Mouse (Mus musculus): Measurements from ENCODE around the gene Ocel1. TPM values are rescaled to one million over a fixed set of nuclear protein-coding genes. Genes with fewer than 3 reads are reported as not detected.

Ocel1 gene
- total and polyA plus RNA-seq, 3 experiments, result 6.2 to 32.3 (median 18.0) TPM

GRCm38 (mm10) chr8:71351117-71351516, 20.0 kb upstream of the Ocel1 start:
- H3K4me3 ChIP-seq (ENCODE audit: low read depth, low read length), result no peak overlapping the region
- H3K9me3 ChIP-seq (replicated peaks), result no peaks in the 10 kb centered on the region
- H3K36me3 ChIP-seq (replicated peaks), result peaks cover 99% of the 10 kb centered on the region
- no peak for ATAC-seq (ENCODE audit: extremely low read depth, insufficient number of reproducible peaks, low FRiP score, poor library complexity, severe bottlenecking)
- no peaks in the 10 kb centered on the region for H3K4me1 ChIP-seq (ENCODE audit: insufficient read depth, low read depth, low read length)
- H3K27me3 ChIP-seq (ENCODE audit: insufficient read depth, low read length), result no peaks in the 10 kb centered on the region
- TF ChIP-seq GATA2 (IDR thresholded peaks at IDR 0.05; ENCODE audit: borderline replicate concordance, low read depth, low read length) (no peak), GATA1 (IDR thresholded peaks at IDR 0.05; ENCODE audit: borderline replicate concordance, low read length) (no peak), CTCF (IDR thresholded peaks at IDR 0.05; ENCODE audit: low read depth, low read length) (no peak), POLR2AphosphoS5 (IDR thresholded peaks at IDR 0.05; ENCODE audit: insufficient replicate concordance, low read depth, low read length) (no peak), TAL1 (conservative IDR thresholded peaks at IDR 0.05; ENCODE audit: low read depth, low read length) (no peak)
- no peak for DNase-seq (ENCODE audit: low spot score)

DNA sequence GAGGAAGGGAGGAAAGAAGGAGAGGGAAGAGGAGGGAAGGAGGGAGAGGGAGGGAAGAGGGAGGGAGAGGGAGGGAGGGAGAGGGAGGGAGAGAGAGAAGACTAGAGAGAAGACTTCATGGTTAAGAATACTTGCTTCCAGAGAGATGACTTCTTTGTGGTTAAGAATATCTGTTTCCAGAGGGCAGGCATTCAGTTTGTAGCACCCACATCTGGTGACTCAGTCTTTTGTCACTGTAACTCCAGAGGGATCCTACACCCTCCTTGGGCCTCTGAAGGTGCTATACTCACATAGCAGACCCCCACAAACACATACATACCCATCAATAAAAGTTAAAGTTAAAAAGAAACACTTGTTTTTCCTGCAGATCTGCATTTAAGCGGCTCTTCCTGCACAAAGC, 19.6 kb upstream of the Ocel1 start:
- DNase-seq (ENCODE audit: low spot score) (no peak), ATAC-seq (ENCODE audit: extremely low read depth, insufficient number of reproducible peaks, low FRiP score, poor library complexity, severe bottlenecking) (no peak)
- no peak for TF ChIP-seq CTCF (IDR thresholded peaks at IDR 0.05; ENCODE audit: low read depth, low read length)
- TF ChIP-seq TAL1 (conservative IDR thresholded peaks at IDR 0.05; ENCODE audit: low read depth, low read length), result no peak
- no peak for TF ChIP-seq POLR2AphosphoS5 (IDR thresholded peaks at IDR 0.05; ENCODE audit: insufficient replicate concordance, low read depth, low read length)
- TF ChIP-seq GATA2 (IDR thresholded peaks at IDR 0.05; ENCODE audit: borderline replicate concordance, low read depth, low read length), result no peak
- TF ChIP-seq GATA1 (IDR thresholded peaks at IDR 0.05; ENCODE audit: borderline replicate concordance, low read length), result no peak
- Histone ChIP-seq H3K4me1 (ENCODE audit: insufficient read depth, low read depth, low read length) (no peaks in the 10 kb centered on the region), H3K9me3 (replicated peaks) (no peaks in the 10 kb centered on the region), H3K36me3 (replicated peaks) (peaks cover 99% of the 10 kb centered on the region), H3K4me3 (ENCODE audit: low read depth, low read length) (no peak overlapping the region), H3K27me3 (ENCODE audit: insufficient read depth, low read length) (no peaks in the 10 kb centered on the region)

GRCm38 (mm10) chr8:71358026-71358425, 13.1 kb upstream of the Ocel1 start:
- H3K4me1 ChIP-seq (ENCODE audit: insufficient read depth, low read depth, low read length), result peaks cover 10% of the 10 kb centered on the region
- H3K36me3 ChIP-seq (replicated peaks), result peaks cover 86% of the 10 kb centered on the region
- DNase-seq (ENCODE audit: low spot score), result no peak
- H3K9me3 ChIP-seq (replicated peaks), result no peaks in the 10 kb centered on the region
- H3K4me3 ChIP-seq (ENCODE audit: low read depth, low read length), result no peak overlapping the region
- H3K27me3 ChIP-seq (ENCODE audit: insufficient read depth, low read length), result no peaks in the 10 kb centered on the region
- no peak for ATAC-seq (ENCODE audit: extremely low read depth, insufficient number of reproducible peaks, low FRiP score, poor library complexity, severe bottlenecking)
- TF ChIP-seq CTCF (IDR thresholded peaks at IDR 0.05; ENCODE audit: low read depth, low read length), result no peak
- TF ChIP-seq POLR2AphosphoS5 (IDR thresholded peaks at IDR 0.05; ENCODE audit: insufficient replicate concordance, low read depth, low read length), result no peak
- no peak for TF ChIP-seq GATA1 (IDR thresholded peaks at IDR 0.05; ENCODE audit: borderline replicate concordance, low read length)
- no peak for TF ChIP-seq GATA2 (IDR thresholded peaks at IDR 0.05; ENCODE audit: borderline replicate concordance, low read depth, low read length)
- no peak for TF ChIP-seq TAL1 (conservative IDR thresholded peaks at IDR 0.05; ENCODE audit: low read depth, low read length)

DNA sequence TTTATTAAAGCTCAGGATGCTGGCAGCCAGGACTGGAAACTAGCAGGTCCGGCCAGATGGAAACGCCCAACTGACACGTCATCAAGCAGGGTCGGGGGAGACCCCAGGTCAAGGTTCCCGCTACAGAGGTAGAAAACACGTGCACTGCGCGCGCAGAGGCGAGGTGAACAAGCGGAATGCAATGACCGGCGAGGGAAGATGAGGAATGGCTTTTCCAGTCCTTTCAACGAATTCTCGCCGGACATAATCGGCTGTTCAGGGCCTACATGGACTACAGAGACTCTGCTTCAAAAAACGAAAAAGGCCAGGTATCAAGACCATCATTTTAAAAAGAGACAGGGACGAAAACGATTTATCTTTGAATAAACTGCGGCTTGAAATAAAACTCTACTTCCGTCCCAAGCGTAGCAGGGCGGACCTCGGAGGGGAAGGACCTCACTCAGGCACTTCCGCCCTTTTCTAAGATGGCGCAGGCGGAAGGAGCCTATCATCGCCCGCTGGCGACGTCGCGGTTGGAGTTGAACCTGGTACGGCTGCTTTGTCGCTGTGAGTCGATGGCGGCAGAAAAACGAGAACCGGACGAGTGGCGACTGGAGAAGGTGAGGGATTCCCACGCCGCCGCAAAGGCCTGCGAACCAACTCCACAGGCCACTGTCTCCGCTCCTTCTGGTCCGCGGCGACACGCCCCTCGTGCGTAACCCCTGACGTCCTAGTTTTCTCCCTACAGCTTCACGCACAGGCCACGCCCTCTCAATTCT, 4.1 kb upstream of the Ocel1 start, which contains the start of gene Use1:
Use1 (plus strand) TSS at position 78 of the 758 bp plus-strand sequence.
- peak; percentile 59 for DNase-seq (ENCODE audit: low spot score)
- TF ChIP-seq POLR2AphosphoS5 (IDR thresholded peaks at IDR 0.05; ENCODE audit: insufficient replicate concordance, low read depth, low read length), result no peak
- no peak for TF ChIP-seq TAL1 (conservative IDR thresholded peaks at IDR 0.05; ENCODE audit: low read depth, low read length)
- no peak for TF ChIP-seq GATA1 (IDR thresholded peaks at IDR 0.05; ENCODE audit: borderline replicate concordance, low read length)
- no peak for TF ChIP-seq GATA2 (IDR thresholded peaks at IDR 0.05; ENCODE audit: borderline replicate concordance, low read depth, low read length)
- TF ChIP-seq CTCF (IDR thresholded peaks at IDR 0.05; ENCODE audit: low read depth, low read length), result no peak
- Histone ChIP-seq H3K4me1 (ENCODE audit: insufficient read depth, low read depth, low read length) (peaks cover 43% of the 10 kb centered on the region), H3K36me3 (replicated peaks) (peaks cover 28% of the 10 kb centered on the region), H3K4me3 (ENCODE audit: low read depth, low read length) (peak within 1 kb of the TSS; percentile 81), H3K9me3 (replicated peaks) (no peaks in the 10 kb centered on the region), H3K27me3 (ENCODE audit: insufficient read depth, low read length) (no peaks in the 10 kb centered on the region)
- ATAC-seq (ENCODE audit: extremely low read depth, insufficient number of reproducible peaks, low FRiP score, poor library complexity, severe bottlenecking), result peak; percentile 65

DNA sequence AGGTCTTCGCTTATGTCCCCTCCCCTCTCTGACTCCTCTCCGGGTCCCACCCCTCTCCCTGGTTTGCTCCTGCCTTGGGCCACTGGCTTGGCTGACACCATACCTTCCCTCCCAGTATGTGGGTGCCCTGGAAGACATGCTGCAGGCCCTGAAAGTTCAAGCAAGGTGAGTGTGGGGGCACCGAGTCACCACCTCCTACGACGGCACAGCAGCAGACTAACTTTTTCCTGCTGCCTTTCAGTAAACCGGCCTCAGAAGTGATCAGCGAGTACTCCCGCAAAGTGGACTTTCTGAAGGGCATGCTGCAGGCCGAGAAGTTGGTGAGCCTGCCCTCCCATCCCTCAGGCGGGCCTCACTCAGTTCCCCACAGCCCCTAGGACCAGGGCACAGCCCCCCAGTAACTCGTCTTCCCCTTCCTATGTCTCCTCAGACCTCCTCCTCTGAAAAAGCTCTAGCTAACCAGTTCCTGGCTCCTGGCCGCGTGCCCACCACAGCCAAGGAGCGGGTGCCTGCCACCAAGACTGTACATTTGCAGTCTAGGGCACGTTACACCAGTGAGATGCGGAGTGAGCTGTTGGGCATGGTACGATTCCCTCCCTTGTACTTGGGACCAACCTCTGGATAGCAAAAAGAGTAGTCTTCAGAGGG, 3.4 kb upstream of the Ocel1 start:
- no peaks in the 10 kb centered on the region for H3K9me3 ChIP-seq (replicated peaks)
- ATAC-seq (ENCODE audit: extremely low read depth, insufficient number of reproducible peaks, low FRiP score, poor library complexity, severe bottlenecking) (no peak), DNase-seq (ENCODE audit: low spot score) (peak; percentile 94)
- TF ChIP-seq GATA1 (IDR thresholded peaks at IDR 0.05; ENCODE audit: borderline replicate concordance, low read length) (no peak), CTCF (IDR thresholded peaks at IDR 0.05; ENCODE audit: low read depth, low read length) (no peak), GATA2 (IDR thresholded peaks at IDR 0.05; ENCODE audit: borderline replicate concordance, low read depth, low read length) (no peak), TAL1 (conservative IDR thresholded peaks at IDR 0.05; ENCODE audit: low read depth, low read length) (no peak), POLR2AphosphoS5 (IDR thresholded peaks at IDR 0.05; ENCODE audit: insufficient replicate concordance, low read depth, low read length) (no peak)
- H3K4me1 ChIP-seq (ENCODE audit: insufficient read depth, low read depth, low read length), result peaks cover 49% of the 10 kb centered on the region
- peaks cover 33% of the 10 kb centered on the region for H3K36me3 ChIP-seq (replicated peaks)
- H3K27me3 ChIP-seq (ENCODE audit: insufficient read depth, low read length), result no peaks in the 10 kb centered on the region
- H3K4me3 ChIP-seq (ENCODE audit: low read depth, low read length), result peak overlapping the region; percentile 81

GRCm38 (mm10) chr8:71368366-71368765, 2.7 kb upstream of the Ocel1 start:
- Histone ChIP-seq H3K4me3 (ENCODE audit: low read depth, low read length) (peak overlapping the region; percentile 48; the same call in 1 of the 2 replicates), H3K27me3 (ENCODE audit: insufficient read depth, low read length) (no peaks in the 10 kb centered on the region), H3K36me3 (replicated peaks) (peaks cover 37% of the 10 kb centered on the region), H3K4me1 (ENCODE audit: insufficient read depth, low read depth, low read length) (peaks cover 54% of the 10 kb centered on the region), H3K9me3 (replicated peaks) (no peaks in the 10 kb centered on the region)
- no peak for ATAC-seq (ENCODE audit: extremely low read depth, insufficient number of reproducible peaks, low FRiP score, poor library complexity, severe bottlenecking)
- no peak for TF ChIP-seq CTCF (IDR thresholded peaks at IDR 0.05; ENCODE audit: low read depth, low read length)
- TF ChIP-seq TAL1 (conservative IDR thresholded peaks at IDR 0.05; ENCODE audit: low read depth, low read length), result no peak
- no peak for TF ChIP-seq GATA1 (IDR thresholded peaks at IDR 0.05; ENCODE audit: borderline replicate concordance, low read length)
- DNase-seq (ENCODE audit: low spot score), result no peak
